Mouse (Mus musculus) heart, embryonic 11.5 days (tissue): ENCODE results near the gene Olfr1369-ps1. TPM values are rescaled to one million over a fixed set of nuclear protein-coding genes. Genes with fewer than 3 reads are reported as not detected.
"Not testable (repeated sequence)": the region's sequence is repeated elsewhere in the genome, so short reads cannot be mapped to it uniquely, and the experiment has no call there.

Source experiments
- ATAC-seq: fragments of 200-750 bp; cut with Nextera tagmentation; replicated peaks from 2 replicates; pipeline ENCODE4 v1.8.0; 2017; ENCODE audit warnings: moderate library complexity; ENCODE audit not compliant: insufficient number of reproducible peaks, low FRiP score, low TSS enrichment
- H3K27ac ChIP-seq: fragments of 300-500 bp; sonication (generic); 2 replicates; pipeline ENCODE4 v1.5.1; 2014; ENCODE audit warnings: mild to moderate bottlenecking, low read depth, low read length
- H3K27me3 ChIP-seq: fragments of 300-500 bp; sonication (generic); 2 replicates; pipeline ENCODE4 v1.6.1; 2014; ENCODE audit warnings: mild to moderate bottlenecking, low read length, mixed read lengths; ENCODE audit not compliant: control insufficient read depth, insufficient read depth
- H3K36me3 ChIP-seq: fragments of 300-500 bp; sonication (generic); 2 replicates; pipeline ENCODE4 v1.6.1; 2014; ENCODE audit warnings: mild to moderate bottlenecking, low read length, moderate library complexity, mixed read lengths; ENCODE audit not compliant: control insufficient read depth, insufficient read depth
- H3K4me1 ChIP-seq: fragments of 300-500 bp; sonication (generic); 2 replicates; pipeline ENCODE4 v1.6.1; 2014; ENCODE audit warnings: low read length; ENCODE audit not compliant: control insufficient read depth, insufficient read depth
- H3K4me2 ChIP-seq: fragments of 300-500 bp; sonication (generic); 2 replicates; pipeline ENCODE4 v1.6.1; 2014; ENCODE audit warnings: mild to moderate bottlenecking, moderate library complexity
- H3K4me3 ChIP-seq: fragments of 300-500 bp; sonication (generic); 2 replicates; pipeline ENCODE4 v1.5.1; 2014; ENCODE audit warnings: low read depth, low read length
- H3K9ac ChIP-seq: fragments of 300-500 bp; sonication (generic); 2 replicates; pipeline ENCODE4 v1.6.1; 2014; ENCODE audit warnings: mild to moderate bottlenecking, low read depth, low read length, moderate library complexity
- H3K9me3 ChIP-seq: fragments of 300-500 bp; sonication (generic); replicated peaks from 2 replicates; pipeline ENCODE4 v1.6.1; 2016; ENCODE audit warnings: low read length; ENCODE audit not compliant: control insufficient read depth
- WGBS: fragments of 180-500 bp; shearing (Covaris S2); extraction: QIAGEN DNeasy Blood & Tissue Kit; methylation state at CpG from one replicate; pipeline ENCODE4 v1.1.7; 2014; ENCODE audit not compliant: insufficient replicate concordance; 5-methylcytosine and 5-hydroxymethylcytosine counted together
- polyA plus RNA-seq: library from polyadenylated mRNA; unstranded; fragments of >200 nt; fragmentation: Nextera tagmentation; extraction: Ambion mirVana; gene quantifications from 2 replicates; pipeline ENCODE4 v1.2.1, GENCODE M21; 2014

The Olfr1369-ps1 gene
- 0.06 TPM in 1 of 2 replicates, not detected in the other for polyA plus RNA-seq

DNA sequence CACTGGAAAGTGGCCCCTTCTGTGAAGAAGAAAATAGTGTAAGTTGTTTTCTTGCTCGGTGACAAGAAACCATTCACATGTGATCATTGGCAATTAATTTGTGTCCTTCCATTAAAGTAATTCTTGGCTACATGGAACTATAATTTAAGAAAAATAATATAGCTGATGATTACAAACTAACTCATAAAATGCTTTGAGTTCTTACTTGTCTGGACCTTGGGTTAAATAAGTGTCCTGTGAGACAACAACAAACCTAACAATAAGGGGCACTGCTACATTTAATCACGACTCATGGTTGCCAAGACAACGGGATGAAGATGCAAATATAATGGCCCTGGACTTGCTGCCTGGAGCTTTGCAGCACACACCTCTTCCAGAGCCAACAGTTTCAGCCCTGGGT lies at the start of gene Olfr1369-ps1:
TSS of gene Olfr1369-ps1 (plus strand) at position 301 of the 400 bp plus-strand sequence.
- WGBS = 78% methylated on average over 3 of the region's 3 CpGs
- H3K27ac ChIP-seq, ATAC-seq, H3K9me3 ChIP-seq, H3K4me1 ChIP-seq, H3K9ac ChIP-seq, H3K27me3 ChIP-seq, H3K4me3 ChIP-seq, H3K36me3 ChIP-seq, H3K4me2 ChIP-seq: not testable (repeated sequence)

DNA sequence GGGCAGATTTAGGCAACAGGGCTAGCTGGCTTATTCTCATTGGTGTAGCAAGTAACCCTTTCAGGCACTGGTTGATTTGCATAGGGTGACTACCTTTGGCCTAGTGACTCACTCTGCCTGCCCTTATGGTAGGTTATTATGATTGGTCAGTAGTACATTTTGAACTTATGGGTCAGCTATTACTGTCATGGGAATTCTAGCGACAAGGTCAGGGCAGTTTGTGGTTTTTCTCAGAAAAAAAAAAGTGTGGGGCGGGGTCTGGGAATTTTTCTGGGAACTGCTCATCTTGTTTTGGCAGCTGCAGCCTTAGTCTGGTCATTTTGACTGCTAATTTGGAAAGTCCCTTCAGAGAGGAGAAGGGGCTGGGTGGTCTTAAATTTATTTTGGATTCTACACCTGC lies 45.3 kb upstream of the Olfr1369-ps1 start:
- Histone ChIP-seq H3K9ac (no peak overlapping the region), H3K9me3 (no peaks in the 10 kb centered on the region), H3K27me3 (no peaks in the 10 kb centered on the region), H3K27ac (no peak overlapping the region), H3K4me3 (no peak overlapping the region), H3K4me2 (no peak overlapping the region), H3K4me1 (no peaks in the 10 kb centered on the region), H3K36me3 (no peaks in the 10 kb centered on the region)
- 79% methylated on average over 2 of the region's 2 CpGs for whole genome bisulfite sequencing
- ATAC-seq = no peak

DNA sequence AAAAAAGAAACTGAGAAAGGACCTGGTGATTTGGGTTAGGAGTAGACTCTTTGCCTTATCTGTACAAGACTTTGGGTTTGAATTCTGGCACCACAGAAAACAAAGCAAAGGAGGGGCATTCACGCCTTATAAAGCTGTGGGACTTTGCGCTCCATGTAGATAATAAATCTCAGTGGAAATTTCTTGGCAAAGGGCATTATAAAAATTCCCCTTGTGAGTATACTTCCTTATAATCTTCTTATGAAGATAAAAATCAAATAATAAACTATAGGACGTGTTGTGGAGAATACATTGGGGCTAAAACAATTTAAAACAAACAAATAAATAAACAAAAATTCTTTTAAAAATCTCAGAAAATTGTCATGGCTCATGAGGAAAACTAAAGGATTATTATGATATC lies 36.4 kb upstream of the Olfr1369-ps1 start, which contains the start of gene Olfr1370:
TSS of gene Olfr1370 (minus strand) at position 101 of the 400 bp plus-strand sequence.
- Histone ChIP-seq H3K4me2 (no peak within 1 kb of the TSS), H3K27ac (no peak within 1 kb of the TSS), H3K9me3 (no peaks in the 10 kb centered on the region), H3K27me3 (no peaks in the 10 kb centered on the region), H3K9ac (no peak within 1 kb of the TSS), H3K4me1 (no peaks in the 10 kb centered on the region), H3K36me3 (no peaks in the 10 kb centered on the region), H3K4me3 (no peak within 1 kb of the TSS)
- 69% methylated on average over 3 of the region's 3 CpGs for WGBS
- ATAC-seq = no peak

DNA sequence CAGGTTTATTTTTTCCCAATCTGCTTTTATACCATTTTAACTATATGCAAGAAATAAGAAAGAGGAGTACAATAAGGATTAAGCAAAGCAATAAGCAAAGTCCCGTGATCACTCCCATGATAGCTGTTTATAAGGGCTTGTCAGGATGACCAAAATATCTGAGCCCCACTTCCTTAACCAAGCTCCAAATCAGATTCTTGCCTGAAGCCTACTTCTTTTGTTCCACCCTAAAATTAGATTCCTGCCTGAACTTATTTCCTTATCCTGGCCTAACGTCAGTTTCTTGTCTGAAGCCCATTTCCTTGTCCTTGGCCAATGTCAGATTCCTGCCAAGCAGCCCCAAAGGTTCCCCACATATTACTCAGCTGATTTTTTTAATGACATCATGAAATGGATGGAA lies 28.6 kb upstream of the Olfr1369-ps1 start:
- no peak overlapping the region for H3K4me3 ChIP-seq
- 56% methylated on average over 2 of the region's 2 CpGs for WGBS
- no peaks in the 10 kb centered on the region for H3K4me1 ChIP-seq
- H3K27ac ChIP-seq = no peak overlapping the region
- no peaks in the 10 kb centered on the region for H3K9me3 ChIP-seq
- ATAC-seq = no peak
- no peak overlapping the region for H3K9ac ChIP-seq
- no peak overlapping the region for H3K4me2 ChIP-seq
- H3K36me3 ChIP-seq = no peaks in the 10 kb centered on the region
- no peaks in the 10 kb centered on the region for H3K27me3 ChIP-seq

DNA sequence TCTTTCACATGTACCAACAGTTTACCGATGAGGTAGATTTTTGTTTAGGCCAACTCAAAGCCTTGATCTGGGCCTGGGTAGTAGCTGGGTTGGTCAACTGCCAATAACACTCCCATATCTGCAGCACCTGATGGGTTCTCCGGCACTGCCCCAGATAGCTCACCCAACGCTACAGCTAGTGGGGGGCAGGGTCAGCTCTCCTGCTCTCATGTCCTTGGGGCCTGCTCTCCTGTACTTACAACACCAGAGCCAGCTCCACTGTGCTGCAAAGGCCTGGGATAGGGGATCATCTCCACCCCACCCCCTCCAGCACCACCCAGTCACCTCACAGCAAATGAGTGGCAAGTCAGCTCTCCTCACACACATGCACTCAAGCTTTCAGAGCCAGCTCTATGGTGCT lies 1.5 kb upstream of the Olfr1369-ps1 start:
- H3K9ac ChIP-seq = no peak overlapping the region
- no peak for ATAC-seq
- no peaks in the 10 kb centered on the region for H3K9me3 ChIP-seq
- H3K4me1 ChIP-seq = no peaks in the 10 kb centered on the region
- H3K4me3 ChIP-seq = no peak overlapping the region
- H3K27ac ChIP-seq = no peak overlapping the region
- no peak overlapping the region for H3K4me2 ChIP-seq
- no peaks in the 10 kb centered on the region for H3K36me3 ChIP-seq
- WGBS = 84% methylated on average over 3 of the region's 3 CpGs
- no peaks in the 10 kb centered on the region for H3K27me3 ChIP-seq

DNA sequence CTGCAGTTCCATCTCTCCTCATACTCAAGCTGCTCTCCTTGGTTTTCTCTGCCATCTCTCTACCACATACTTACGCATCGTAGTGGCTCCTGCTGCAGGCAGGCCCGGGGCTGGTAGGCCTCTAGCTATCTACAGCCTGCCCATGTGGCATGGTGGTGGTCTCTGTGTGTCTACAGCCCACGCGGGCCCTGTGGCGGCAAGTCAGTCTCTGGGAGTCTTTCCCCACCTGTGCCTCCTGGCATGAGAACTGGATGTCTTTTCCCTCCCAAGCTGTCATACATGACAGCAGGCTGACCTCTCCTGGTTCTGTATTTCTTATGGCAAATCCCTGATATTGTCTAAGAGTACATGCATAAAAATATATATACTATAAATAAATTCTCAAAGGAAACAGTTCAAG lies 842 bp upstream of the Olfr1369-ps1 start:
- Histone ChIP-seq H3K9ac (no peak overlapping the region), H3K36me3 (no peaks in the 10 kb centered on the region), H3K9me3 (no peaks in the 10 kb centered on the region), H3K27me3 (no peaks in the 10 kb centered on the region), H3K4me1 (no peaks in the 10 kb centered on the region), H3K27ac (no peak overlapping the region), H3K4me3 (no peak overlapping the region), H3K4me2 (no peak overlapping the region)
- no peak for ATAC-seq
- 80% methylated on average over 6 of the region's 6 CpGs for WGBS

DNA sequence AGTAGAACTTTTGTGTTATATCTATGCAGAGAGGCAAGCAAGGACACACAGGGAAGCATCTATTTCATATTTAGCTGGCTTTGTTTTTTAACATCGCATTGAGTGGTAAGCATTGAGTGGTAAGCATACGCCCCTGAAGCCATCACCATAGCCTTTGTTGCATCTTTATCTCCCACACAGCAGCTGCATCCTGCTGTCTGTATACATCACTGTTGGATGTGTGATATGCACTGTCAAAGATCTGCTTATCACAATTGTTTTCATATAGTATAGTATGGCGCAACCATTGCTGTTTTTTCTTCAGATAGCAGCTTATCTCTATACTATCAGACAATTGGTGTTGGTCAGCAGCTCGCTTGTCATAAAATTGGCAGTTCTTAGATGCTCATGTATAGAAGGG lies 2.8 kb downstream of the Olfr1369-ps1 start:
- 54% methylated on average over 4 of the region's 4 CpGs for WGBS
- no peaks in the 10 kb centered on the region for H3K9me3 ChIP-seq
- H3K9ac ChIP-seq = no peak overlapping the region
- H3K27ac ChIP-seq = no peak overlapping the region
- H3K4me1 ChIP-seq = no peaks in the 10 kb centered on the region
- no peak overlapping the region for H3K4me3 ChIP-seq
- H3K36me3 ChIP-seq = no peaks in the 10 kb centered on the region
- H3K4me2 ChIP-seq = no peak overlapping the region
- H3K27me3 ChIP-seq = no peaks in the 10 kb centered on the region
- no peak for ATAC-seq

DNA sequence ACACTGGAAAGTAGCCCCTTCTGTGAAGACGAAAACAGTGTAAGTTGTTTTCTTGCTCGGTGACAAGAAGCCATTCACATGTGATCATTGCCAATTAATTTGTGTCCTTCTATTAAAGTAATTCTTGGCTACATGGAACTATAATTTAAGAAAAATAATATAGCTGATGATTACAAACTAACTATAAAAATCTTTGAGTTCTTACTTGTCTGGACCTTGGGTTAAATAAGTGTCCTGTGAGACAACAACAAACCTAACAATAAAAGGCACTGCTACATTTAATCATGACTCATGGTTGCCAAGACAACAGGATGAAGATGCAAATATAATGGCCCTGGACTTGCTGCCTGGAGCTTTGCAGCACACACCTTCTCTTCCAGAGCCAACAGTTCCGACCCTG lies 18.1 kb downstream of the Olfr1369-ps1 start, which contains the start of gene Olfr263:
TSS of gene Olfr263 (plus strand) at position 301 of the 400 bp plus-strand sequence.
- not testable (repeated sequence) for H3K4me1 ChIP-seq, H3K27ac ChIP-seq, H3K27me3 ChIP-seq, H3K9me3 ChIP-seq, H3K36me3 ChIP-seq, ATAC-seq, H3K4me3 ChIP-seq, H3K9ac ChIP-seq, H3K4me2 ChIP-seq
- 78% methylated on average over 3 of the region's 3 CpGs for WGBS

DNA sequence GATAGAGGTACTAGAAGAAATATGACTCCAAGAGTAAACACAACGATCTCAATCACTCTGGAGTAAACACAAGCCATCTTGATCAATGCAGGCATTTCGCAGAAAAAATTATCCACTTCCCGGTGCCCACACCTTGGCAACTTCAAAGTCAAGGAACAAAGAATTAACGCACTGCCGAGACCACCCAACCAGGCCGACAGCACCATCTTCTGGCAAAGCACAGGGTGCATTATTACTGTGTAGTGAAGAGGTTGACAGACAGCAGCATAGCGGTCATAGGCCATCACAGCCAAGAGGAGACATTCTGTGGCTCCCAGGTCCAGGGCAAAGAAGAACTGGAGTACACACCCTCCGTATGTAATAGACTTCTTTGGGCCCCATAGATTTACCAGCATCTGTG lies 31.1 kb downstream of the Olfr1369-ps1 start:
- H3K4me3 ChIP-seq = no peak overlapping the region
- 32% methylated on average over 8 of the region's 8 CpGs for WGBS
- H3K27ac ChIP-seq = no peak overlapping the region
- no peaks in the 10 kb centered on the region for H3K36me3 ChIP-seq
- ATAC-seq = no peak
- no peaks in the 10 kb centered on the region for H3K4me1 ChIP-seq
- H3K9me3 ChIP-seq = no peaks in the 10 kb centered on the region
- H3K27me3 ChIP-seq = no peaks in the 10 kb centered on the region
- H3K4me2 ChIP-seq = no peak overlapping the region
- H3K9ac ChIP-seq = no peak overlapping the region
